Mouse (Mus musculus) midbrain, embryonic 15.5 days (tissue): Measurements from ENCODE around the gene Ldlrad1. TPM values are rescaled to one million over a fixed set of nuclear protein-coding genes. Genes with fewer than 3 reads are reported as not detected.

Source experiments
- ATAC-seq: fragments of 200-750 bp; cut with Nextera tagmentation; replicated peaks from 2 replicates; pipeline ENCODE4 v1.8.0; 2017; ENCODE audit warnings: moderate TSS enrichment
- H3K27ac ChIP-seq: fragments of 300-500 bp; sonication (generic); 2 replicates; pipeline ENCODE4 v1.5.1; 2015; ENCODE audit warnings: mild to moderate bottlenecking, inconsistent platforms
- H3K27me3 ChIP-seq: fragments of 300-500 bp; sonication (generic); replicated peaks from 2 replicates; pipeline ENCODE4 v1.6.1; 2015; ENCODE audit warnings: inconsistent platforms
- H3K36me3 ChIP-seq: fragments of 300-500 bp; sonication (generic); replicated peaks from 2 replicates; pipeline ENCODE4 v1.6.1; 2015; ENCODE audit warnings: inconsistent platforms
- H3K4me1 ChIP-seq: fragments of 300-500 bp; sonication (generic); 2 replicates; pipeline ENCODE4 v1.6.1; 2015; ENCODE audit warnings: inconsistent platforms
- H3K4me2 ChIP-seq: fragments of 300-500 bp; sonication (generic); 2 replicates; pipeline ENCODE4 v1.6.1; 2015; ENCODE audit warnings: inconsistent platforms, mild to moderate bottlenecking, moderate library complexity
- H3K4me3 ChIP-seq: fragments of 300-500 bp; sonication (generic); 2 replicates; pipeline ENCODE4 v1.5.1; 2015; ENCODE audit warnings: mild to moderate bottlenecking, inconsistent platforms
- H3K9ac ChIP-seq: fragments of 300-500 bp; sonication (generic); 2 replicates; pipeline ENCODE4 v1.6.1; 2015; ENCODE audit warnings: mild to moderate bottlenecking, inconsistent platforms
- H3K9me3 ChIP-seq: fragments of 300-500 bp; sonication (generic); 2 replicates; pipeline ENCODE4 v1.6.1; 2016; ENCODE audit warnings: inconsistent platforms
- whole genome bisulfite sequencing: fragments of 180-500 bp; shearing (Covaris S2); methylation state at CpG from one replicate; pipeline ENCODE4 v1.1.7; 2015; ENCODE audit warnings: mixed read lengths; 5-methylcytosine and 5-hydroxymethylcytosine counted together
- polyA plus RNA-seq: library from polyadenylated mRNA; unstranded; fragments of >200 nt; fragmentation: Nextera tagmentation; extraction: Ambion mirVana; gene quantifications from 2 replicates; pipeline ENCODE4 v1.2.1, GENCODE M21; 2015

Ldlrad1 gene
- polyA plus RNA-seq, 1 experiment from 2014 or later: not detected

DNA sequence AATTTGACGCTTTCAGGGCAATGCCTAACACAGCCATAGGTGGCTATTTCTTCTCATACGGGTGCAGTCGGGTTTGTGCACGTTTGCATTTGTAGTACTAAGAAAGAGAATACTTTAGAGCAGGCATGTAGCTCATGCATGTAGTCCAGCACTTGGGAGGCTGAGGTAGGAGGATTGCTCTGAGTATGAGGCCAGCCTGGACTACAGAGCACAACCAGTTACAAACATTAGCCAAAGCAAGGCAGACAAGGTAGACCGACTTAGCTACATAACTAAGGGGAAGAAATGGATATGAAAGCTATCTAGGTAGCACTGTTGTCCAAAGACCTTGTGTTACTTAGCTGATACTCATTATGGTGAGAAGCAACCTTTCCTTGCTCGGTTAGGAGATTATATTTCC is 27.1 kb upstream of the Ldlrad1 start:
- 86% methylated on average over 6 of the region's 6 CpGs for WGBS
- peaks cover under 1% of the 10 kb centered on the region; the same call in 1 of the 2 replicates for H3K36me3 ChIP-seq
- no peak overlapping the region for H3K4me2 ChIP-seq
- H3K9ac ChIP-seq: no peak overlapping the region
- H3K4me3 ChIP-seq: no peak overlapping the region
- no peak overlapping the region for H3K27ac ChIP-seq
- H3K9me3 ChIP-seq: no peaks in the 10 kb centered on the region
- no peaks in the 10 kb centered on the region for H3K27me3 ChIP-seq
- no peak for ATAC-seq
- peaks cover 39% of the 10 kb centered on the region for H3K4me1 ChIP-seq

- H3K27me3 ChIP-seq: no peaks in the 10 kb centered on the region
- ATAC-seq: no peak
- peaks cover 29% of the 10 kb centered on the region for H3K4me1 ChIP-seq
- no peak overlapping the region for H3K9ac ChIP-seq
- no peak overlapping the region for H3K4me3 ChIP-seq
- peaks cover 9% of the 10 kb centered on the region for H3K36me3 ChIP-seq
- H3K9me3 ChIP-seq: no peaks in the 10 kb centered on the region
- 72% methylated on average over 2 of the region's 2 CpGs for WGBS
- H3K4me2 ChIP-seq: no peak overlapping the region
- H3K27ac ChIP-seq: no peak overlapping the region
Observed at GRCm38 (mm10) chr4:107182796-107183195, 26.2 kb upstream of the Ldlrad1 start.

DNA sequence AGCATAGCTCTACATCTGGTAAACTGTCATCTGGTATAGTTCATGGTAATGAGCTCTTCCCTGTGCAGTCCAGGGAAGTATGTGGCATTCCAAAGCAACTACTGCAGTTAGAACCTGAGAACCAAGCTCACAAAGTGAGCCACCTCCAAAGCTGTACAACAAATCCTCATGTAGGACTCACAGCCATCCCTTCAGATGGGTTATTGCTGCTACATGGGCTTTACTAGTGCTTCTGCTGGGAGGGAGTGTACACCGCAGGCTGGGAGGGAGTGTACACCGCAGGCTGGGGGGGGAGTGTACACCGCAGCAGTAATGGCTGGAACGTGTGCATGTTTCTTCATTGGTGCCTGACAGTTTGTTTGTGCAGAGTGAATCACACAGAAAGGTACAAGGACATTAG is 25.8 kb upstream of the Ldlrad1 start:
- Histone ChIP-seq H3K4me1 (peaks cover 28% of the 10 kb centered on the region), H3K4me2 (no peak overlapping the region), H3K9me3 (no peaks in the 10 kb centered on the region), H3K36me3 (peaks cover 12% of the 10 kb centered on the region), H3K4me3 (no peak overlapping the region), H3K27ac (no peak overlapping the region), H3K27me3 (no peaks in the 10 kb centered on the region), H3K9ac (no peak overlapping the region)
- 91% methylated on average over 4 of the region's 4 CpGs for WGBS
- no peak for ATAC-seq

DNA sequence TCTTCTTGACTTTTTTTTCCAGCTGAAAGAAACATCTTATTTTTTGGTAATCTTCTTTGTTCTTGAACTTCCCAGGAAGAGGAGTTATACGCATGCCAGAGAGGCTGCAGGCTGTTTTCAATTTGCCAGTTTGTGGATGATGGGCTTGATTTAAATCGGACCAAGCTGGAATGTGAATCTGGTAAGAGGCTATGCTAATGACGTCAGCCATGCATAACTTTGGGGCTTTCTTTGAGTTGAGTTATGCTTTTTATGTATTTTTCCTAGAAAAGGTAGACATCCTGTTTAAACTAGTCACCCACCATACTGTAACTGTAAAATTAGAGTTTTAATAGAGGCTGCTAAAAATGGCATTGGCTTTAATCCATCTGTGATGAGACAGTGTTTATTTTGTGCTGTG is 23.3 kb upstream of the Ldlrad1 start:
- Histone ChIP-seq H3K27ac (no peak overlapping the region), H3K36me3 (peaks cover 27% of the 10 kb centered on the region), H3K4me3 (no peak overlapping the region), H3K9me3 (no peaks in the 10 kb centered on the region), H3K27me3 (no peaks in the 10 kb centered on the region), H3K9ac (no peak overlapping the region), H3K4me2 (no peak overlapping the region), H3K4me1 (peaks cover 17% of the 10 kb centered on the region)
- no peak for ATAC-seq
- WGBS: 61% methylated on average over 3 of the region's 3 CpGs

- Histone ChIP-seq H3K4me1 (no peaks in the 10 kb centered on the region), H3K9ac (no peak overlapping the region), H3K4me3 (no peak overlapping the region), H3K36me3 (peaks cover 45% of the 10 kb centered on the region), H3K27ac (no peak overlapping the region), H3K27me3 (no peaks in the 10 kb centered on the region), H3K9me3 (no peaks in the 10 kb centered on the region), H3K4me2 (no peak overlapping the region)
- no peak for ATAC-seq
- 91% methylated on average over 3 of the region's 3 CpGs for WGBS
Observed at GRCm38 (mm10) chr4:107193841-107194240, 15.1 kb upstream of the Ldlrad1 start.

- no peaks in the 10 kb centered on the region for H3K9me3 ChIP-seq
- H3K27ac ChIP-seq: no peak overlapping the region
- no peak overlapping the region for H3K9ac ChIP-seq
- no peak overlapping the region for H3K4me3 ChIP-seq
- 96% methylated on average over 2 of the region's 2 CpGs for WGBS
- peaks cover 48% of the 10 kb centered on the region for H3K36me3 ChIP-seq
- no peaks in the 10 kb centered on the region for H3K4me1 ChIP-seq
- no peak overlapping the region for H3K4me2 ChIP-seq
- no peaks in the 10 kb centered on the region for H3K27me3 ChIP-seq
- no peak for ATAC-seq
Observed at GRCm38 (mm10) chr4:107196454-107196853, 12.5 kb upstream of the Ldlrad1 start.

- Histone ChIP-seq H3K27me3 (no peaks in the 10 kb centered on the region), H3K27ac (no peak overlapping the region), H3K9me3 (no peaks in the 10 kb centered on the region), H3K36me3 (peaks cover 48% of the 10 kb centered on the region), H3K4me2 (no peak overlapping the region), H3K4me3 (no peak overlapping the region), H3K4me1 (no peaks in the 10 kb centered on the region), H3K9ac (no peak overlapping the region)
- no peak for ATAC-seq
- 97% methylated on average over 5 of the region's 5 CpGs for WGBS
Observed at GRCm38 (mm10) chr4:107198072-107198471, 10.9 kb upstream of the Ldlrad1 start.

GRCm38 (mm10) chr4:107201779-107202178 is 7.2 kb upstream of the Ldlrad1 start:
- Histone ChIP-seq H3K9me3 (no peaks in the 10 kb centered on the region), H3K4me1 (no peaks in the 10 kb centered on the region), H3K27me3 (no peaks in the 10 kb centered on the region), H3K36me3 (peaks cover 53% of the 10 kb centered on the region), H3K4me3 (no peak overlapping the region), H3K9ac (no peak overlapping the region), H3K4me2 (no peak overlapping the region), H3K27ac (no peak overlapping the region)
- WGBS: 97% methylated on average over 3 of the region's 3 CpGs
- ATAC-seq: no peak

- Histone ChIP-seq H3K9me3 (no peaks in the 10 kb centered on the region), H3K36me3 (peaks cover 45% of the 10 kb centered on the region), H3K4me1 (no peaks in the 10 kb centered on the region), H3K27ac (no peak overlapping the region), H3K4me2 (no peak overlapping the region), H3K9ac (no peak overlapping the region), H3K4me3 (no peak overlapping the region), H3K27me3 (no peaks in the 10 kb centered on the region)
- 89% methylated on average over 7 of the region's 7 CpGs for WGBS
- no peak for ATAC-seq
Observed at GRCm38 (mm10) chr4:107203001-107203400, 6.0 kb upstream of the Ldlrad1 start.

- Histone ChIP-seq H3K27ac (no peak overlapping the region), H3K9me3 (no peaks in the 10 kb centered on the region), H3K4me2 (no peak overlapping the region), H3K36me3 (peaks cover 18% of the 10 kb centered on the region; the same call in 1 of the 2 replicates), H3K4me3 (no peak overlapping the region), H3K27me3 (no peaks in the 10 kb centered on the region), H3K4me1 (no peaks in the 10 kb centered on the region), H3K9ac (no peak overlapping the region)
- WGBS: 99% methylated on average over 2 of the region's 2 CpGs
- no peak for ATAC-seq
Observed at GRCm38 (mm10) chr4:107207016-107207415, 2.0 kb upstream of the Ldlrad1 start.

DNA sequence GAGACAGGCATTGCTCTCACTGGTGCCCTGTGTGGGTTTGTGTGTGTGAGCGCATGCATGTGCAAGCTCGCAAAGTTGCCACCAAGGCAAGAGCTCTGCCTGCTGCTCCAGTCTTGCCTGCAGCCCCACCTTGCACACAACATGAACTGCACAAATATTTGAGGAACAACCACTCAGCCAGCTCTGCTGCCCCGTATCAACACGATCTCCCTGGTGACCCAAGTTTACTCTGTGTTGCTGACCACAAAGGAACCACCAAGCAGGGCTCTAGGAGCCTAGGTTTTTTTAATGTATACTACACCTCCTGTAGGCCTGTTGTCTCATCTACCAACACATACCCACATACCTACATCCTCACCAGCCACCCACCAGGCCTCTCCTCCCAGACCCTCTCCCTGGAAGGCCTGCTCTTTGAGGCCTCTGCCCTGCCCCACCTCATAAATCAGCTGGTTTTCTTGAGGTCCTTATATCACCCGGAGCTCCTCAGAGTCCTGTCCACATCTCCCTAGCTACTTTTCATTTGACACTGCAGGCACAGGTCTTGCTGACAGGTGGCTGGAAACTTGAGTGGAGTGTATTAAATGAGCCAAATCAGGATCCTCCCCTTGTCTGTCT is 1.6 kb downstream of the Ldlrad1 start:
- Histone ChIP-seq H3K27ac (no peak overlapping the region), H3K36me3 (peaks cover 6% of the 10 kb centered on the region; the same call in 1 of the 2 replicates), H3K9me3 (no peaks in the 10 kb centered on the region), H3K9ac (no peak overlapping the region), H3K4me1 (no peaks in the 10 kb centered on the region), H3K27me3 (no peaks in the 10 kb centered on the region), H3K4me2 (no peak overlapping the region), H3K4me3 (no peak overlapping the region)
- no peak for ATAC-seq
- 80% methylated on average over 5 of the region's 5 CpGs for WGBS

- H3K4me3 ChIP-seq: no peak overlapping the region
- 75% methylated on average over 4 of the region's 4 CpGs for WGBS
- H3K4me1 ChIP-seq: no peaks in the 10 kb centered on the region
- H3K4me2 ChIP-seq: no peak overlapping the region
- no peak overlapping the region for H3K9ac ChIP-seq
- no peaks in the 10 kb centered on the region for H3K9me3 ChIP-seq
- no peak overlapping the region for H3K27ac ChIP-seq
- no peaks in the 10 kb centered on the region for H3K27me3 ChIP-seq
- ATAC-seq: no peak
- H3K36me3 ChIP-seq: 0 out of 2 replicates have a peak, but pooled peaks cover 2% of the 10 kb centered on the region
Observed at GRCm38 (mm10) chr4:107211465-107211864, 2.5 kb downstream of the Ldlrad1 start.

- Histone ChIP-seq H3K36me3 (0 out of 2 replicates have a peak, but pooled peaks cover 2% of the 10 kb centered on the region), H3K9me3 (no peaks in the 10 kb centered on the region), H3K27ac (no peak overlapping the region), H3K27me3 (no peaks in the 10 kb centered on the region), H3K4me2 (no peak overlapping the region), H3K4me1 (no peaks in the 10 kb centered on the region), H3K9ac (no peak overlapping the region), H3K4me3 (no peak overlapping the region)
- 86% methylated on average over 5 of the region's 5 CpGs for WGBS
- no peak for ATAC-seq
Observed at GRCm38 (mm10) chr4:107211936-107212335, 3.0 kb downstream of the Ldlrad1 start.
